Mouse (Mus musculus) liver, postnatal 0 days (tissue): ENCODE data around the gene Uty. TPM values are rescaled to one million over a fixed set of nuclear protein-coding genes. Genes with fewer than 3 reads are reported as not detected.

Experiments used
- ATAC-seq: fragments of 200-750 bp; cut with Nextera tagmentation; 2 replicates; pipeline ENCODE4 v1.8.0; 2017; ENCODE audit warnings: mild to moderate bottlenecking, moderate library complexity
- DNase-seq: peaks from one replicate; pipeline ENCODE4 v3.0.0-alpha.2; 2016
- H3K27ac ChIP-seq: fragments of 300-500 bp; sonication (generic); 2 replicates; pipeline ENCODE4 v1.5.1; 2014; ENCODE audit warnings: antibody characterized with exemption, moderate library complexity, mild to moderate bottlenecking, low read depth
- H3K27me3 ChIP-seq: fragments of 300-500 bp; sonication (generic); 2 replicates; pipeline ENCODE4 v1.6.1; 2014; ENCODE audit warnings: low read length, control low read depth, mixed read lengths; ENCODE audit not compliant: insufficient read depth
- H3K36me3 ChIP-seq: fragments of 300-500 bp; sonication (generic); replicated peaks from 2 replicates; pipeline ENCODE4 v1.6.1; 2014; ENCODE audit warnings: mild to moderate bottlenecking, control low read depth, low read length, moderate library complexity, mixed read lengths; ENCODE audit not compliant: insufficient read depth
- H3K4me1 ChIP-seq: fragments of 300-500 bp; sonication (generic); 2 replicates; pipeline ENCODE4 v1.6.1; 2014; ENCODE audit warnings: antibody characterized with exemption, mild to moderate bottlenecking, control low read depth; ENCODE audit not compliant: insufficient read depth
- H3K4me2 ChIP-seq: fragments of 300-500 bp; sonication (generic); 2 replicates; pipeline ENCODE4 v1.6.1; 2014; ENCODE audit warnings: low read depth, mild to moderate bottlenecking, low read length, moderate library complexity, mixed read lengths
- H3K4me3 ChIP-seq: fragments of 300-500 bp; sonication (generic); 2 replicates; pipeline ENCODE4 v1.5.1; 2014; ENCODE audit warnings: low read depth, low read length
- H3K9ac ChIP-seq: fragments of 300-500 bp; sonication (generic); replicated peaks from 2 replicates; pipeline ENCODE4 v1.6.1; 2014; ENCODE audit warnings: mild to moderate bottlenecking, moderate library complexity
- H3K9me3 ChIP-seq: fragments of 300-500 bp; sonication (generic); 2 replicates; pipeline ENCODE4 v1.6.1; 2016; ENCODE audit warnings: mild to moderate bottlenecking, control low read depth, low read length, mixed read lengths
- CTCF ChIP-seq: sonication (generic); IDR thresholded peaks from 2 replicates; pipeline ENCODE4 v1.5.1; 2016; ENCODE audit warnings: antibody characterized with exemption, low read depth
- EP300 ChIP-seq: IDR thresholded peaks from 2 replicates; pipeline ENCODE4 v1.6.1; 2016; ENCODE audit warnings: antibody characterized with exemption, low read depth, mild to moderate bottlenecking
- WGBS: fragments of 180-500 bp; shearing (Covaris S2); extraction: QIAGEN DNeasy Blood & Tissue Kit; methylation state at CpG from one replicate; pipeline ENCODE4 v1.1.7; 2014; ENCODE audit not compliant: insufficient replicate concordance; 5-methylcytosine and 5-hydroxymethylcytosine counted together
- polyA plus RNA-seq: library from polyadenylated mRNA; unstranded; fragments of >200 nt; fragmentation: Nextera tagmentation; extraction: Ambion mirVana; gene quantifications from 2 replicates; pipeline ENCODE4 v1.2.1, GENCODE M21; 2015

Gene Uty
- polyA plus RNA-seq, 1 experiment from 2014 or later: not detected

DNA sequence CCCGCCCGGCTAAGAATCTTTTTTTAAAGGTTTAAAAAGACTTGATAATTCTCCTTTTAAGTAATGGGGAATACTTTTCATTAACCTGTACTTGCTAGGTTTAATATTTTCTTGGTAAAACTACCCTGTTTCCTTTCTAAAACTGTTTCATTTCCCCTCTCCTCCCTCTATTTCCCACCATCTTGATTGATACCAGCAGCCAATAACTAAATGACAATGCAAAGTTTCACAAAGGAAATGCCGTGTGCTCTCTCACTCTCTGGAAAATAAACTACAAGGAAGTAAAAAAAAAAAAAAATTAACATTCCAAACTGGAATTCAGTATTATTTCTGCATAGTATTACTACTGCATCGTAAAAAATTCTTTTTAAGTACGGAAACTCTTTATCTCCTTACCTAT lies 1.1 kb downstream of the Uty start:
- TF ChIP-seq CTCF (no peak), EP300 (no peak)
- no peak for ATAC-seq
- peak overlapping the region; percentile 50; the same call in 1 of the 2 replicates for H3K4me2 ChIP-seq
- H3K9ac ChIP-seq: no peak overlapping the region
- 46% methylated on average over 5 of the region's 5 CpGs for WGBS
- no peaks in the 10 kb centered on the region for H3K27me3 ChIP-seq
- DNase-seq: no peak
- peak overlapping the region; percentile 55; the same call in 1 of the 2 replicates for H3K4me3 ChIP-seq
- no peak overlapping the region for H3K27ac ChIP-seq
- no peaks in the 10 kb centered on the region for H3K4me1 ChIP-seq
- no peaks in the 10 kb centered on the region for H3K9me3 ChIP-seq
- H3K36me3 ChIP-seq: no peaks in the 10 kb centered on the region

GRCm38 (mm10) chrY:1220001-1220400 lies 25.6 kb downstream of the Uty start:
- H3K4me2 ChIP-seq: no peak overlapping the region
- no peaks in the 10 kb centered on the region for H3K36me3 ChIP-seq
- H3K9ac ChIP-seq: no peak overlapping the region
- no peak for ATAC-seq
- no peaks in the 10 kb centered on the region for H3K27me3 ChIP-seq
- WGBS: 80% methylated on average over 7 of the region's 7 CpGs
- H3K9me3 ChIP-seq: no peaks in the 10 kb centered on the region
- no peak overlapping the region for H3K4me3 ChIP-seq
- H3K27ac ChIP-seq: no peak overlapping the region
- TF ChIP-seq EP300 (no peak), CTCF (no peak)
- DNase-seq: no peak
- H3K4me1 ChIP-seq: no peaks in the 10 kb centered on the region

GRCm38 (mm10) chrY:1178476-1178875 lies 67.1 kb downstream of the Uty start:
- H3K9me3 ChIP-seq: no peaks in the 10 kb centered on the region
- H3K4me3 ChIP-seq: no peak overlapping the region
- TF ChIP-seq EP300 (no peak), CTCF (no peak)
- no peaks in the 10 kb centered on the region for H3K36me3 ChIP-seq
- H3K27me3 ChIP-seq: no peaks in the 10 kb centered on the region
- H3K9ac ChIP-seq: no peak overlapping the region
- no CpG with 5 or more reads among the region's 1 CpGs for WGBS
- no peaks in the 10 kb centered on the region for H3K4me1 ChIP-seq
- no peak overlapping the region for H3K4me2 ChIP-seq
- DNase-seq: no peak
- H3K27ac ChIP-seq: no peak overlapping the region
- no peak for ATAC-seq

- no peak overlapping the region for H3K9ac ChIP-seq
- ATAC-seq (no peak), DNase-seq (no peak)
- H3K36me3 ChIP-seq: no peaks in the 10 kb centered on the region
- no peak overlapping the region for H3K4me2 ChIP-seq
- no peaks in the 10 kb centered on the region for H3K9me3 ChIP-seq
- no peak overlapping the region for H3K4me3 ChIP-seq
- TF ChIP-seq CTCF (no peak), EP300 (no peak)
- H3K27me3 ChIP-seq: no peaks in the 10 kb centered on the region
- H3K27ac ChIP-seq: no peak overlapping the region
- no peaks in the 10 kb centered on the region for H3K4me1 ChIP-seq
Observed at GRCm38 (mm10) chrY:1163054-1163453, 82.5 kb downstream of the Uty start.

DNA sequence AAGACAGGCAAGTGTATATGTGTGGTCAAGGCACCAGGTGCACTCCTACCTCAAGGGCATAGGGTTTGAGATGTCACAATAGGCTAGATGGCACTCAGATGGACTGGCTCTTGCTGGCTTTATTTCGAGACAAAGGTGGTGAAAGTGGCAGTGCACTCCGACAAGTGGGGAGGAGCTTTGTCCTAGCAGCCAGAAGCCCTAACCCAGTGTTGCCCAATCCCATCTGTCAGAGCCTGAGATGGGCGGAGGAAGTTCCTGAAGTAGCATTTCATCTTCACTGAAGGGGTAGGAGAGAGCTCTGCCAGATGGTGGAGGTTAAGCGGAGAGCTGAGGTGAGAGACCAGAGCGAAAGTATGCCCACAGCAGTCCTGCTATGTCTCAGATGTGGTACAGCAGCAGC lies 129.4 kb downstream of the Uty start:
- Histone ChIP-seq H3K4me3 (no peak overlapping the region), H3K4me2 (no peak overlapping the region), H3K27me3 (no peaks in the 10 kb centered on the region), H3K9ac (no peak overlapping the region), H3K4me1 (no peaks in the 10 kb centered on the region), H3K27ac (no peak overlapping the region), H3K36me3 (no peaks in the 10 kb centered on the region), H3K9me3 (no peaks in the 10 kb centered on the region)
- TF ChIP-seq EP300 (no peak), CTCF (no peak)
- DNase-seq: no peak
- 77% methylated on average over 3 of the region's 5 CpGs for WGBS
- no peak for ATAC-seq

DNA sequence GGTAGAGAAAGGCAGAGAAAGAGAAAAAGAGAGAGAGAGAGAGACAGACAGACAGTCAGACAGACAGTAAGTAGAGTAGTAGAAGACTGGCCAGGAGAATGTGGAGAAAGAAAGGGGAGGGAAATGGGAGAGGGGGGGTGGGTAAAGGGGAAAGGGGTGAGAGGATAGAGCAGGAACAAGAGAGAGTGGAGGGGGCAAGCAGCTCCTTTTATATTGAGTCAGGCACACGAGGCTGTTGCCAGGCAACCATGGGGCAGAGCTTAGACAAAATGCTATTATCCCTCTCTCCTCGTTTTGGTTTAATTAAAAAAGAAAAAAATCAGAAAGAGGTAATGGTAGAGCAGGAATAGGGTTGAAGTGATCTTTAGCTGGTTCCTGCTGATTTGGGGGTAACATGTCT lies 131.5 kb downstream of the Uty start:
- no peaks in the 10 kb centered on the region for H3K36me3 ChIP-seq
- no peak overlapping the region for H3K4me3 ChIP-seq
- WGBS: 33% methylated on average over 2 of the region's 2 CpGs
- no peak overlapping the region for H3K27ac ChIP-seq
- no peak overlapping the region for H3K9ac ChIP-seq
- H3K9me3 ChIP-seq: no peaks in the 10 kb centered on the region
- ATAC-seq: no peak
- DNase-seq: no peak
- TF ChIP-seq CTCF: no peak
- TF ChIP-seq EP300: no peak
- no peak overlapping the region for H3K4me2 ChIP-seq
- H3K4me1 ChIP-seq: no peaks in the 10 kb centered on the region
- no peaks in the 10 kb centered on the region for H3K27me3 ChIP-seq

Other genes with a start within 250 kb of the Uty start
- not detected in 2 replicates for gene Eif2s3y, start 235.2 kb downstream of the Uty start, polyA plus RNA-seq
- not detected in 2 replicates for gene Ddx3y, start 40.9 kb upstream of the Uty start, polyA plus RNA-seq
- gene Usp9y, start 214.0 kb upstream of the Uty start, polyA plus RNA-seq: not detected in 2 replicates